Mouse (Mus musculus): ENCODE results near the gene Phf20. TPM values are rescaled to one million over a fixed set of nuclear protein-coding genes. Genes with fewer than 3 reads are reported as not detected.

The Phf20 gene
- polyA plus RNA-seq, 1 experiment from 2014 or later: 88.3 TPM

DNA sequence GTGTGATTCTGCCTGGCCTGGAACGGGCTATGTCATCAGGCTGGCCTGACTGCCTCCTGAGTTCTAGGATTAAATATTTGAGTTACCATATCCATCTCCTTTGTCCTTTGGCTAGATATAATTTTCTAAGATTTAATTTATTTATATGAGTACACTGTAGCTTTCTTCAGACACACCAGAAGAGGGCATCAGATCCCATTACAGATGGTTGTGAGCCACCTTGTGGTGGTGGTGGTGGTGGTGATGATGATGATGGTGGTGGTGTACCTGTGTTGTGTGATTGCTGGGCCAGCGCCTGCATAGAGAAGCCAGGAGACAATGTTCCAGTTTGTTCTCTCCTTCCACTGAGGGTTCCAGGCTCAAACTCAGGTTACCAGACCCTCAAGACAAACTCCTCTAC, 4.7 kb upstream of the Phf20 start:
- Histone ChIP-seq H3K4me3 (ENCODE audit: low read depth, low read length) (no peak overlapping the region), H3K27me3 (ENCODE audit: control insufficient read depth, insufficient read depth, low read length) (no peaks in the 10 kb centered on the region), H3K9me3 (replicated peaks; ENCODE audit: control insufficient read depth, low read length) (no peaks in the 10 kb centered on the region), H3K27ac (replicated peaks; ENCODE audit: low read depth, low read length) (no peak overlapping the region), H3K4me1 (ENCODE audit: control insufficient read depth, insufficient read depth, low read length) (no peaks in the 10 kb centered on the region), H3K9ac (replicated peaks; ENCODE audit: low read length) (no peak overlapping the region), H3K36me3 (replicated peaks; ENCODE audit: control insufficient read depth, insufficient read depth, low read depth, low read length) (no peaks in the 10 kb centered on the region), H3K4me2 (ENCODE audit: low read depth, low read length) (no peak overlapping the region)
- ATAC-seq (replicated peaks; ENCODE audit: insufficient number of reproducible peaks, low FRiP score, low TSS enrichment, low read depth) (no peak), DNase-seq (ENCODE audit: low spot score) (no peak)
- 89% methylated on average over 2 of the region's 2 CpGs for WGBS

DNA sequence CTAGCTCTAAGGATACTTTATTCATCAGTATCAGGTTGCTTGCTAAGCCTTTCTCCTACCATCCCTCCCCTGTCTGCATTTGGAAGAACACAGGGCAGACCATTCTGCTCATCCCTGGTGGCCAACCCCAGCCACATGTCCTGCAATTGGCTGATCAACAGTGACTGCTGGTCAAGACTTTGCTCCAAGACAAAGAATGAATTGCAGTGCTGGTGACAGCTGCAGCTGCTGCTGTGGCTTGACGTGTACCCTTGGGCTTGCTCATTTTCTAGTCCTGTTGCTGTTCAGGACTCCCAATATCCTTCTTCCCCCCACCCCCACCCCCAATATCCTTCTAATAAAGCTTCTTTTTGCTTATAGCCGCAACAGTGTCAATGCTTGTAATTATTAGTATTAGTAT, 4.2 kb upstream of the Phf20 start:
- H3K4me3 ChIP-seq (ENCODE audit: low read depth, low read length): no peak overlapping the region
- no peaks in the 10 kb centered on the region for H3K36me3 ChIP-seq (replicated peaks; ENCODE audit: control insufficient read depth, insufficient read depth, low read depth, low read length)
- 69% methylated on average over 2 of the region's 2 CpGs for WGBS
- H3K9ac ChIP-seq (replicated peaks; ENCODE audit: low read length): no peak overlapping the region
- DNase-seq (ENCODE audit: low spot score): no peak
- H3K27ac ChIP-seq (replicated peaks; ENCODE audit: low read depth, low read length): no peak overlapping the region
- H3K4me1 ChIP-seq (ENCODE audit: control insufficient read depth, insufficient read depth, low read length): no peaks in the 10 kb centered on the region
- H3K9me3 ChIP-seq (replicated peaks; ENCODE audit: control insufficient read depth, low read length): no peaks in the 10 kb centered on the region
- ATAC-seq (replicated peaks; ENCODE audit: insufficient number of reproducible peaks, low FRiP score, low TSS enrichment, low read depth): no peak
- H3K4me2 ChIP-seq (ENCODE audit: low read depth, low read length): no peak overlapping the region
- H3K27me3 ChIP-seq (ENCODE audit: control insufficient read depth, insufficient read depth, low read length): no peaks in the 10 kb centered on the region

DNA sequence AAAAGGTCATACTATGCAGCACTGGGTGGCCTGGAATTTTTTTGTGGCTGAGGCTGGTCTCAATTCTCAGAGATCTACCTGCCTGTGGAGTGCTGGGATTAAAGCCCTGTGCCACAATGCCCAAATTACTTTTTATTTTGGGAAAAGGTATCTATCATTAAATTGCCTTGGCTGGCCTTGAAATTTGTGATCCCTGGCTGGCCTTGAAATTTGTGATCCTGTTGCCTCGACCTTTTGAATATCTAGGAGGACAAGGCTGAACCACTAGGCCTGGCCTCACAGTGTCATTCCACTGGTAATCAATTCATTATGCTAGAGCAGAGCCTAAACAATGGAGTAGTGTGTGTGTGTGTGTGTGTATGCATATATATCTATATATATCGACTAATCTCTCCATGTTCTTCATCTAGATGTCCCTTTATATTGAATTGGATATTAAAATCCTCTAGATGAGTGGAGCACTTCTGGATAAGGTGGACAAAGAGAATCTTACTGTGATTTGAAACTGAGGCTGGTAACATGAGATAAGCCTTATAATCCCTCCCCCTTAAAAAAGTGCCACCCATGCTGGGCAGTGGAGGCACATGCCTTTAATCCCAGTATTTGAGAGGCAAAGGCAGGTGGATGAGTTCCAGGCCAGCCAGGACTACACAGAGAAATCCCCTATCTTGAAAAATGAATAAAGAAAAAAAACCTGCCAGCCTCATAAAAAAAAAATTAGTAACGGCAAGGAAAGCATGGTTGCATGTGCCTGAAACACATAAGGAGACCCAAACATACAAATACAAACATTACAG, 3.0 kb upstream of the Phf20 start:
- Histone ChIP-seq H3K36me3 (replicated peaks; ENCODE audit: control insufficient read depth, insufficient read depth, low read depth, low read length) (no peaks in the 10 kb centered on the region), H3K9ac (replicated peaks; ENCODE audit: low read length) (no peak overlapping the region), H3K4me2 (ENCODE audit: low read depth, low read length) (no peak overlapping the region), H3K27ac (replicated peaks; ENCODE audit: low read depth, low read length) (no peak overlapping the region), H3K27me3 (ENCODE audit: control insufficient read depth, insufficient read depth, low read length) (no peaks in the 10 kb centered on the region), H3K4me3 (ENCODE audit: low read depth, low read length) (no peak overlapping the region), H3K4me1 (ENCODE audit: control insufficient read depth, insufficient read depth, low read length) (no peaks in the 10 kb centered on the region), H3K9me3 (replicated peaks; ENCODE audit: control insufficient read depth, low read length) (no peaks in the 10 kb centered on the region)
- WGBS: 64% methylated on average over 3 of the region's 3 CpGs
- DNase-seq (ENCODE audit: low spot score) (no peak), ATAC-seq (replicated peaks; ENCODE audit: insufficient number of reproducible peaks, low FRiP score, low TSS enrichment, low read depth) (no peak)

DNA sequence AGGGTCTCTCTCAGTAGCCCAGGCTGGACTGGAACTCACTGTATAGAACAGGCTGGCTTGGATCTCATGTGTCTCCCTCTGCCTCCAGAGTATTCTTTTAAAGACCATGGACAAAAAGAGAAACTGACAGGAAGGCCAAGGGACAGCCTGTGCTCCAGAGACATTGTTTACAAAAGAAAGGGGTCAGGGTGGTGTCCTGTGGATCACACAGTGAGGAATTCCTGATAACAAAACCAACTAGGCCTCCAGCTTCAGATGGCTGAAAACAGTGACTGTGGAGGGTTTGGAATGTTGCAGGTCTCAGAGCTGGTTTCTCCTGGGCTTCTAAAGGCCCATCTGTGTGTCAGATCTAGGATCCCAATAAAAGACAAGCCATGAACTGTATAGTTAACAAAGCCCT, 1.7 kb upstream of the Phf20 start:
- no peak for DNase-seq (ENCODE audit: low spot score)
- Histone ChIP-seq H3K27ac (replicated peaks; ENCODE audit: low read depth, low read length) (no peak overlapping the region), H3K4me1 (ENCODE audit: control insufficient read depth, insufficient read depth, low read length) (no peaks in the 10 kb centered on the region), H3K9ac (replicated peaks; ENCODE audit: low read length) (no peak overlapping the region), H3K4me3 (ENCODE audit: low read depth, low read length) (no peak overlapping the region), H3K4me2 (ENCODE audit: low read depth, low read length) (no peak overlapping the region), H3K9me3 (replicated peaks; ENCODE audit: control insufficient read depth, low read length) (no peaks in the 10 kb centered on the region), H3K27me3 (ENCODE audit: control insufficient read depth, insufficient read depth, low read length) (no peaks in the 10 kb centered on the region), H3K36me3 (replicated peaks; ENCODE audit: control insufficient read depth, insufficient read depth, low read depth, low read length) (no peaks in the 10 kb centered on the region; the same call in 1 of the 2 replicates)
- ATAC-seq (replicated peaks; ENCODE audit: insufficient number of reproducible peaks, low FRiP score, low TSS enrichment, low read depth): no peak

DNA sequence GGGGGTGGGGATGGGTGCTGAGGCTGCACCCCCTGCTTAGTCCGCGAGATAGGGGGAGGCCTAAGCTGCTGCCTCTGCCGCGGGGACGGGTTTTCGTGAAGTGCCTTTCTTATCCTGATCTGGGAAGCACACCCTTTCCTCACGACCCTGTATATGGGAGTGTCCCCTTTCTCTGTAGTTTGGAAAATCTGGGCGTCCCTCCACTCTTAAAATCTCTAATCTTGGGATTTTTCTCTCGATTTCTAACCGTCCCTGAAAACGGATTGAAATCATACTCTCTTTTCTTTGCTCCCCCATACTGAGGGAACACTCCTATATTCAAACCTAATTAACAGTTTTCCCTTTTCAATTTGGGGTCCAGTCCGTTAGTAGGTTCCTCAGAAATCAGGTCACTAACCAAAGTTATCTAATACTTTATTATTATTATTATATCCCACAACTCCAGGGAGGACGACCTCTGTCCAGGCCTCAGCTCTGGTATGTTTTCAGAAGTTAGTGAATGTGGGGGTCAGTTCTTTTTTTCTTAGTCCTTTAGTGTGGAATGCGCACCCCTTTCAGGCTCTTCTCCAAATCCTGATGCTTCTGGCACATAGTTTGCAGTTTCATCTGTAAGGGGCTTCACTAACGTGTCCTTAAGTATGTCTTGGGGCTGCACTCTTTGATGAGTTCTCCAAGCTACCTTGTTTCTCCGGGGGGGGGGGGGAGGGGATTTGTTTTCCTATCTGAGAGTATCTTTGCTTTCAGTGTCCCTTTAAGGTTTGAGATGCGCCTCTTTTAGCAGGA, 1.1 kb downstream of the Phf20 start:
- Histone ChIP-seq H3K9me3 (replicated peaks; ENCODE audit: control insufficient read depth, low read length) (no peaks in the 10 kb centered on the region), H3K4me2 (ENCODE audit: low read depth, low read length) (peak overlapping the region; percentile 67), H3K27me3 (ENCODE audit: control insufficient read depth, insufficient read depth, low read length) (no peaks in the 10 kb centered on the region), H3K36me3 (replicated peaks; ENCODE audit: control insufficient read depth, insufficient read depth, low read depth, low read length) (no peaks in the 10 kb centered on the region; the same call in 1 of the 2 replicates), H3K27ac (replicated peaks; ENCODE audit: low read depth, low read length) (peak overlapping the region; percentile 94), H3K9ac (replicated peaks; ENCODE audit: low read length) (peak overlapping the region; percentile 76), H3K4me3 (ENCODE audit: low read depth, low read length) (peak overlapping the region; percentile 73), H3K4me1 (ENCODE audit: control insufficient read depth, insufficient read depth, low read length) (no peaks in the 10 kb centered on the region)
- no peak for ATAC-seq (replicated peaks; ENCODE audit: insufficient number of reproducible peaks, low FRiP score, low TSS enrichment, low read depth)
- no peak for DNase-seq (ENCODE audit: low spot score)
- WGBS: 5% methylated on average over 16 of the region's 17 CpGs

DNA sequence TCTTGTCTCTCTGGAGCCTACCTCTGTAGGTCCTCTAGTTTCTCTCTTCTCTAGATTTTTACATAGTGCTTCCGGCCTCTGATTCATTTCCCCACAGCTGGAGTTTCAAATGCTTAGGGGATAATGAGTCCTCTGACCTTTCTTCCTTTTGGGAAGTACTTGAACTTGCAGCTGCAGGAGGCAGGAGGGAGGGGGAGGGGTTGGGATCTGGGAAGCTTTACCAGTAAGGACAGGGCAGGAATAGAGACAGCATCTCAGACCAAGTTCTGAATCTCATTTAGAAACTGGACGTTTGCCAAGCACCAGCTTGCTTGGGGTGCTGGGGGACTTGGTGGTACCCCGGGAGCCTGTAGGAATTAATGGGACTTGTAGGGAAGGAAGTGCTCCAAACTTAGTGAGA, 3.7 kb downstream of the Phf20 start:
- 48% methylated on average over 3 of the region's 3 CpGs for WGBS
- Histone ChIP-seq H3K9ac (replicated peaks; ENCODE audit: low read length) (no peak overlapping the region), H3K4me1 (ENCODE audit: control insufficient read depth, insufficient read depth, low read length) (no peaks in the 10 kb centered on the region), H3K27me3 (ENCODE audit: control insufficient read depth, insufficient read depth, low read length) (no peaks in the 10 kb centered on the region), H3K9me3 (replicated peaks; ENCODE audit: control insufficient read depth, low read length) (no peaks in the 10 kb centered on the region), H3K4me2 (ENCODE audit: low read depth, low read length) (no peak overlapping the region), H3K36me3 (replicated peaks; ENCODE audit: control insufficient read depth, insufficient read depth, low read depth, low read length) (no peaks in the 10 kb centered on the region; the same call in 1 of the 2 replicates), H3K4me3 (ENCODE audit: low read depth, low read length) (no peak overlapping the region), H3K27ac (replicated peaks; ENCODE audit: low read depth, low read length) (no peak overlapping the region)
- DNase-seq (ENCODE audit: low spot score) (peak; percentile 47), ATAC-seq (replicated peaks; ENCODE audit: insufficient number of reproducible peaks, low FRiP score, low TSS enrichment, low read depth) (no peak)

DNA sequence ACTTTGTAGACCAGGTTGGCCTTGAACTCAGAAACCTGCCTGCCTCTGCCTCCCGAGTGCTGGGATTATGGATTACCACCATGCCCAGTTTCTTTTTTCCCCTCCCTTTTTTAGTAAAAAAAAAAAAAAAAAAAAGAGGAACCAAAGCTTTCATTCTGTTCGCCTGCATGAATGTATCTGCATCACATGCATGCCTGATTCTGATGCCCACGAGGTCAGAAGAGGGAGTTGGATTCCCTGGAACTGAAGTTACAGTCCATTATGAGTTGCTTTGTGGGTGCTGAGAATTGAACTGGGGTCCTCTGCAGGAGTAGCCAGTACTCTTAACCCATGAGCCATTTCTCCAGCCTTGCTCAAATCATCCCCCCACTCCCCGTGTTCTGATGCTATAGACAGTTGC, 5.2 kb downstream of the Phf20 start:
- no peak for ATAC-seq (replicated peaks; ENCODE audit: insufficient number of reproducible peaks, low FRiP score, low TSS enrichment, low read depth)
- Histone ChIP-seq H3K9ac (replicated peaks; ENCODE audit: low read length) (no peak overlapping the region), H3K4me3 (ENCODE audit: low read depth, low read length) (no peak overlapping the region), H3K4me1 (ENCODE audit: control insufficient read depth, insufficient read depth, low read length) (no peaks in the 10 kb centered on the region), H3K27me3 (ENCODE audit: control insufficient read depth, insufficient read depth, low read length) (no peaks in the 10 kb centered on the region), H3K27ac (replicated peaks; ENCODE audit: low read depth, low read length) (no peak overlapping the region), H3K36me3 (replicated peaks; ENCODE audit: control insufficient read depth, insufficient read depth, low read depth, low read length) (no peaks in the 10 kb centered on the region; the same call in 1 of the 2 replicates), H3K9me3 (replicated peaks; ENCODE audit: control insufficient read depth, low read length) (no peaks in the 10 kb centered on the region), H3K4me2 (ENCODE audit: low read depth, low read length) (no peak overlapping the region)
- 96% methylated on average over 4 of the region's 4 CpGs for WGBS
- no peak for DNase-seq (ENCODE audit: low spot score)

DNA sequence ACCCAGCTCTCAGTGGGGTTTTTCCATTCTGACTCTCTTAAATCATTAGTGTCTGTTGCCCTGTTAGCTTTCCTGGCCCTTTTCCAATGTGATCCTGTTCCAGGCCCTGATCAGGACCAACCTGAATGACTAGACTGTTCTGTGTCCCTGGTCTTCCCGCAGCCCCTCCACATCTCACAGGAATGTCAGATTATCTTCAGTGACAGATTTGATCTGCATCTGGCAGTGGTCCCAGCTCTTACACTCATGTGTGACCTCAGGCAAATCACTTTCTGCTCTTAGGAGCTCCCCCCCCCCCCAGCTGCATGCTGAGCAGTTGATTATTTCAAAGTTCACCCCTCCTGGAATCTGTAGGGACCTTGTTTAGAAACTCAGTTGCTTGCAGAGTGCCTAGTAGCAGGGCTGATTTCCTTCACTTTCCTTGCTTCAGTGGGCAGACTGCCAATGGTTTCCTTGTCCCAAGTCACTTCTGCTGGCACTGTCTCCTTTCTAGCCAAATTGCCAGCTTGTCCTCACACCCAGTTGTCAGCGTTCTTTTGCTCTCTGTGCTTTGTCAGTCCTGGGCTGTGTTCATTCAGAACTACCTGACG, 6.7 kb downstream of the Phf20 start:
- Histone ChIP-seq H3K9me3 (replicated peaks; ENCODE audit: control insufficient read depth, low read length) (no peaks in the 10 kb centered on the region), H3K36me3 (replicated peaks; ENCODE audit: control insufficient read depth, insufficient read depth, low read depth, low read length) (no peaks in the 10 kb centered on the region; the same call in 1 of the 2 replicates), H3K9ac (replicated peaks; ENCODE audit: low read length) (no peak overlapping the region), H3K27ac (replicated peaks; ENCODE audit: low read depth, low read length) (no peak overlapping the region), H3K4me3 (ENCODE audit: low read depth, low read length) (no peak overlapping the region), H3K4me1 (ENCODE audit: control insufficient read depth, insufficient read depth, low read length) (no peaks in the 10 kb centered on the region), H3K4me2 (ENCODE audit: low read depth, low read length) (no peak overlapping the region), H3K27me3 (ENCODE audit: control insufficient read depth, insufficient read depth, low read length) (no peaks in the 10 kb centered on the region)
- ATAC-seq (replicated peaks; ENCODE audit: insufficient number of reproducible peaks, low FRiP score, low TSS enrichment, low read depth) (no peak), DNase-seq (ENCODE audit: low spot score) (no peak)
- 77% methylated on average over 3 of the region's 3 CpGs for WGBS

Data from embryonic facial prominence, embryonic 11.5 days (tissue).